In the genomic region with DNA sequence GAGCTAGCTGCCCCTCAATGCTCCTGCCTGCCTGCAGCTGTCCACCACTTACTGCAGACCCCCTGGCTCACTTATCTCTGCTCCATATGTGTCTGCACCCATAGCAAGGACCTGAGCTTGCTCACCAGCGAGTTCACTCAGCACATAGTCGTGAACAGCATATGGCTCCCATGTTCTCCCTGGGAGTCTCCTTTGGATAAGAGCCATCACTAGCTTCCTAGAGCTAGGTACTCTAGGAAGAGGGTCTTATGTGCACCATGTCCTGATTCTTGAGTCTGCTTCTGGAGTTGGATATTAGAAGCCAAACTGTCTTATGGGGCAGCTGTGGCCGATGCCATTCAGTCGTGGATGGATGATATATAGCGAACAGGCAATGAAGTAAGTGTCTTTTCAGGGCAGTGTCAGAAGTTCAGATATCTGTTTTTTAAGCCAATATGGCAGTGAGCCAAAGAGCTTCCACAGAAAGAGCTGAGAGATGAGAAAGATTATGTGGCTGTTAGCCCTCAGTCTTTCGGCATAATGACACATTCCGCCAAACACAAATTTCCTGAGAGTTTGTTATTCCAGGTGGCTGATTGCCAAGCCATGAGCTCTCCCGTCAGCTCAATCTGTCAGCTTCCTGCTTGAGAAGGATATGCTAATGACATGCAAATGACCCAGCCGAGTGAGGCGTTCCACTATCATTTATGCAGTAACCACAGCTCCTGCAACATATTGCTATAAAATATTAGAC, we compare ENCODE assay signal across 9 mouse cellular contexts.
DNase-seq lines count a peak whose midpoint lies in the region; ATAC-seq lines count a peak whose summit lies in the region.
"Had no signal": no experiment of that assay in that cellular context is flagged by ENCODE, and none has a peak within 500 bp of the region (broad histone marks: within the 10 kb centered on the region; RNA-seq: fewer than 3 reads in every experiment).

No protein-coding gene starts in this region.

- ATAC-seq in lung, embryonic 15.5 days (ENCODE audit: borderline replicate concordance, extremely low read depth, low FRiP score, low TSS enrichment) = peak; percentile 68; the same call in 1 of the 2 replicates
- peak; percentile 28; the same call in 1 of the 2 replicates for ATAC-seq in stomach, embryonic 15.5 days (ENCODE audit: insufficient read depth, low FRiP score, low read depth)

- DNase-seq in embryo, embryonic 10 days (ENCODE audit: low spot score) = peak; percentile 42
- no peak for DNase-seq in embryo, embryonic 9.5 days (ENCODE audit: extremely low spot score)
- DNase-seq in brain, embryonic 18.5 days (ENCODE audit: low read depth, low spot score) = peak; percentile 70
- peak; percentile 26 for DNase-seq in gastrocnemius, postnatal 14 days
- peak; percentile 44 to 50 for DNase-seq in kidney, adult 8-10 months
- DNase-seq in thymus, postnatal 0 days (ENCODE audit: low spot score) = no peak

- H3K4me2 ChIP-seq in lung, embryonic 15.5 days = peak overlapping the region; percentile 12
- no peak overlapping the region for H3K4me2 ChIP-seq in stomach, embryonic 15.5 days

- no peaks in the 10 kb centered on the region for H3K36me3 ChIP-seq in lung, embryonic 15.5 days
- H3K36me3 ChIP-seq in stomach, embryonic 15.5 days = peaks cover 8% of the 10 kb centered on the region; the same call in 1 of the 2 replicates

- no peaks in the 10 kb centered on the region for H3K9me3 ChIP-seq in lung, embryonic 15.5 days
- no peaks in the 10 kb centered on the region for H3K9me3 ChIP-seq in stomach, embryonic 15.5 days

- H3K4me3 ChIP-seq in lung, embryonic 15.5 days = no peak overlapping the region
- no peak overlapping the region for H3K4me3 ChIP-seq in stomach, embryonic 15.5 days (replicated peaks)

- H3K4me1 ChIP-seq in lung, embryonic 15.5 days = peaks cover 13% of the 10 kb centered on the region
- 0 out of 2 replicates have a peak, but pooled peaks cover 5% of the 10 kb centered on the region for H3K4me1 ChIP-seq in stomach, embryonic 15.5 days

- H3K27ac ChIP-seq in lung, embryonic 15.5 days = no peak overlapping the region
- H3K27ac ChIP-seq in stomach, embryonic 15.5 days = 0 out of 2 replicates have a peak overlapping the region, but pooled peaks have one; percentile 5
- H3K27ac ChIP-seq: macrophage had no signal

- intact Hi-C loops in gastrocnemius, postnatal 14 days (cut with DNase I; ENCODE audit: low total_unique reads) = no loop called here

- no peaks in the 10 kb centered on the region; the same call in 1 of the 2 replicates for H3K27me3 ChIP-seq in lung, embryonic 15.5 days
- H3K27me3 ChIP-seq in stomach, embryonic 15.5 days (replicated peaks) = no peaks in the 10 kb centered on the region

- 21% methylated on average over 10 of the region's 10 CpGs for WGBS in lung, embryonic 15.5 days
- 19% methylated on average over 10 of the region's 10 CpGs for WGBS in stomach, embryonic 15.5 days

- H3K9ac ChIP-seq in lung, embryonic 15.5 days = no peak overlapping the region
- no peak overlapping the region for H3K9ac ChIP-seq in stomach, embryonic 15.5 days

Comparison
In these comparisons a context has a peak if more than half of its experiments do, and no peak if none do; other contexts are left out.
1. DNase-seq: peak in embryo, embryonic 10 days (single experiment), brain, embryonic 18.5 days (single experiment), gastrocnemius, postnatal 14 days (single experiment) and kidney, adult 8-10 months (2 of 2); none in embryo, embryonic 9.5 days (single experiment) and thymus, postnatal 0 days (single experiment).